Mouse (Mus musculus) v-Abl transformed pro-B cells (cell line): Measurements from ENCODE around the gene Arap1.

Source experiments
- in situ Hi-C, 2 experiments: fragments of 400-800 bp; cut with MboI; formaldehyde crosslinking; loops; one replicate each; pipeline ENCODE4 v1.15.1; 2025; ENCODE audit not compliant: unreplicated experiment in 2 of 2

The Arap1 gene

GRCm38 (mm10) chr7:101385866-101386452 is 38.1 kb downstream of the Arap1 start:
- in situ Hi-C loops: no loop called here

- in situ Hi-C loops: no loop called here
Observed at GRCm38 (mm10) chr7:101389256-101389655, 41.4 kb downstream of the Arap1 start.

- in situ Hi-C loops: no loop called here
Observed at GRCm38 (mm10) chr7:101391909-101392479, 44.1 kb downstream of the Arap1 start.

GRCm38 (mm10) chr7:101393015-101393414 is 45.1 kb downstream of the Arap1 start:
- in situ Hi-C loops: no loop called here

GRCm38 (mm10) chr7:101393694-101394504 is 46.0 kb downstream of the Arap1 start:
- in situ Hi-C loops: no loop called here

GRCm38 (mm10) chr7:101394569-101394968 is 46.7 kb downstream of the Arap1 start:
- in situ Hi-C loops: no loop called here

GRCm38 (mm10) chr7:101395471-101395870 is 47.6 kb downstream of the Arap1 start:
- in situ Hi-C loops: no loop called here

GRCm38 (mm10) chr7:101397175-101397574 is 49.3 kb downstream of the Arap1 start:
- in situ Hi-C loops: no loop called here

GRCm38 (mm10) chr7:101401510-101401909 is 53.6 kb downstream of the Arap1 start:
- in situ Hi-C loops: loop anchor here in 1 of 2 experiments (25.0 kb wide), 1 partner anchor 686 kb away; the partner anchor contains the start of gene Trpc2

GRCm38 (mm10) chr7:101403831-101404230 is 56.0 kb downstream of the Arap1 start:
- in situ Hi-C loops: loop anchor here in 1 of 2 experiments (25.0 kb wide), 1 partner anchor 683 kb away; the partner anchor contains the start of gene Trpc2

- in situ Hi-C loops: loop anchor here (5.0 to 25.0 kb wide), 4 partner anchors 212 to 677 kb away; partner anchors contain the start of gene Trpc2 (in 1 of the 2)
Observed at GRCm38 (mm10) chr7:101410267-101410936, 62.5 kb downstream of the Arap1 start, which contains the start of gene Gm45837. Gm45837 (plus strand) TSS chr7:101410886.

GRCm38 (mm10) chr7:101412796-101413195 is 64.9 kb downstream of the Arap1 start:
- in situ Hi-C loops: loop anchor here (5.0 to 25.0 kb wide), 4 partner anchors 210 to 675 kb away; partner anchors contain the start of gene Trpc2 (in 1 of the 2)

GRCm38 (mm10) chr7:101414209-101414608 is 66.3 kb downstream of the Arap1 start:
- in situ Hi-C loops: loop anchor here (5.0 to 25.0 kb wide), 4 partner anchors 208 to 673 kb away; partner anchors contain the start of gene Trpc2 (in 1 of the 2)

GRCm38 (mm10) chr7:101414661-101415511 is 67.0 kb downstream of the Arap1 start:
- in situ Hi-C loops: loop anchor here (5.0 to 25.0 kb wide), 4 partner anchors 207 to 672 kb away; partner anchors contain the start of gene Trpc2 (in 1 of the 2)

- in situ Hi-C loops: loop anchor here (10.0 to 25.0 kb wide), 2 partner anchors 431 to 672 kb away; partner anchors contain the start of gene Trpc2 (in 1 of the 2)
Observed at GRCm38 (mm10) chr7:101415512-101416100, 67.7 kb downstream of the Arap1 start.

GRCm38 (mm10) chr7:101416391-101416790 is 68.5 kb downstream of the Arap1 start:
- in situ Hi-C loops: loop anchor here (10.0 to 25.0 kb wide), 2 partner anchors 432 to 671 kb away; partner anchors contain the start of gene Trpc2 (in 1 of the 2)

GRCm38 (mm10) chr7:101419013-101419770 is 71.3 kb downstream of the Arap1 start:
- in situ Hi-C loops: loop anchor here (10.0 to 25.0 kb wide), 2 partner anchors 434 to 668 kb away; partner anchors contain the start of gene Trpc2 (in 1 of the 2)

- in situ Hi-C loops: loop anchor here in 1 of 2 experiments (25.0 kb wide), 1 partner anchor 666 kb away; the partner anchor contains the start of gene Trpc2
Observed at GRCm38 (mm10) chr7:101421529-101421928, 73.7 kb downstream of the Arap1 start, which contains the start of gene Pde2a. Pde2a (plus strand) TSS chr7:101421691.
